Mouse (Mus musculus) liver, embryonic 14.5 days (tissue): ENCODE measurements around the gene 2300003K06Rik.

Experiments
- CTCF ChIP-seq: IDR thresholded peaks from 2 replicates; pipeline ENCODE4 v1.5.1; 2016; ENCODE audit warnings: antibody characterized with exemption, low read depth, control low read depth
- EP300 ChIP-seq: IDR thresholded peaks from 2 replicates; pipeline ENCODE4 v1.6.1; 2016; ENCODE audit warnings: antibody characterized with exemption, low read depth

- TF ChIP-seq CTCF (no peak), EP300 (no peak)
These were observed 8.9 kb upstream of the 2300003K06Rik start for GRCm38 (mm10) chr11:99846746-99847145.
